Mouse (Mus musculus): ENCODE data around the gene Cpsf4l. TPM values are rescaled to one million over a fixed set of nuclear protein-coding genes. Genes with fewer than 3 reads are reported as not detected.

The Cpsf4l gene
- polyA plus RNA-seq (2012), result not detected in 2 replicates

- no peaks in the 10 kb centered on the region for H3K9me3 ChIP-seq (ENCODE audit: control insufficient read depth, low read length)
- no peaks in the 10 kb centered on the region for H3K36me3 ChIP-seq (ENCODE audit: control insufficient read depth)
- TF ChIP-seq GATA1 (IDR thresholded peaks at IDR 0.05; ENCODE audit: low read length), result no peak
- no peak for TF ChIP-seq TAL1 (IDR thresholded peaks at IDR 0.05; ENCODE audit: low read length)
- H3K4me3 ChIP-seq (replicated peaks), result no peak within 1 kb of the TSS
- H3K4me1 ChIP-seq (ENCODE audit: control insufficient read depth), result no peaks in the 10 kb centered on the region; the same call in 1 of the 2 replicates
- peaks cover 22% of the 10 kb centered on the region for H3K27me3 ChIP-seq (ENCODE audit: control insufficient read depth)
These were observed at the start of gene Cpsf4l for GRCm38 (mm10) chr11:113709731-113710256. Gene Cpsf4l (minus strand): TSS chr11:113710017.

GRCm38 (mm10) chr11:113758851-113759250, 49.0 kb upstream of the Cpsf4l start:
- H3K36me3 ChIP-seq (ENCODE audit: control insufficient read depth), result no peaks in the 10 kb centered on the region
- TF ChIP-seq GATA1 (IDR thresholded peaks at IDR 0.05; ENCODE audit: low read length), result no peak
- no peak for TF ChIP-seq TAL1 (IDR thresholded peaks at IDR 0.05; ENCODE audit: low read length)

GRCm38 (mm10) chr11:113756578-113756977, 46.8 kb upstream of the Cpsf4l start:
- peaks cover 16% of the 10 kb centered on the region for H3K27me3 ChIP-seq (ENCODE audit: control insufficient read depth)
- H3K36me3 ChIP-seq (ENCODE audit: control insufficient read depth), result no peaks in the 10 kb centered on the region
- H3K9me3 ChIP-seq (ENCODE audit: control insufficient read depth, low read length), result no peaks in the 10 kb centered on the region
- peaks cover 23% of the 10 kb centered on the region for H3K4me1 ChIP-seq (ENCODE audit: control insufficient read depth)
- H3K4me3 ChIP-seq (replicated peaks), result no peak overlapping the region
- TF ChIP-seq TAL1 (IDR thresholded peaks at IDR 0.05; ENCODE audit: low read length) (no peak), GATA1 (IDR thresholded peaks at IDR 0.05; ENCODE audit: low read length) (no peak)

More at GRCm38 (mm10) chr11:113758851-113759250, 49.0 kb upstream of the Cpsf4l start:
- H3K4me1 ChIP-seq (ENCODE audit: control insufficient read depth), result peaks cover 20% of the 10 kb centered on the region
- no peak overlapping the region for H3K4me3 ChIP-seq (replicated peaks)
- H3K27me3 ChIP-seq (ENCODE audit: control insufficient read depth), result peaks cover 21% of the 10 kb centered on the region
- H3K9me3 ChIP-seq (ENCODE audit: control insufficient read depth, low read length), result no peaks in the 10 kb centered on the region

- H3K9me3 ChIP-seq (ENCODE audit: control insufficient read depth, low read length), result no peaks in the 10 kb centered on the region
- no peak overlapping the region for H3K4me3 ChIP-seq (replicated peaks)
- TF ChIP-seq GATA1 (IDR thresholded peaks at IDR 0.05; ENCODE audit: low read length), result no peak
- TF ChIP-seq TAL1 (IDR thresholded peaks at IDR 0.05; ENCODE audit: low read length), result no peak
- peaks cover 28% of the 10 kb centered on the region for H3K4me1 ChIP-seq (ENCODE audit: control insufficient read depth)
- peaks cover 11% of the 10 kb centered on the region for H3K27me3 ChIP-seq (ENCODE audit: control insufficient read depth)
- H3K36me3 ChIP-seq (ENCODE audit: control insufficient read depth), result no peaks in the 10 kb centered on the region
These were observed 46.1 kb upstream of the Cpsf4l start for GRCm38 (mm10) chr11:113755878-113756277.

- Histone ChIP-seq H3K4me3 (replicated peaks) (no peak overlapping the region), H3K9me3 (ENCODE audit: control insufficient read depth, low read length) (no peaks in the 10 kb centered on the region), H3K36me3 (ENCODE audit: control insufficient read depth) (no peaks in the 10 kb centered on the region), H3K27me3 (ENCODE audit: control insufficient read depth) (peaks cover 4% of the 10 kb centered on the region; the same call in 1 of the 2 replicates), H3K4me1 (ENCODE audit: control insufficient read depth) (peaks cover 34% of the 10 kb centered on the region)
- no peak for TF ChIP-seq GATA1 (IDR thresholded peaks at IDR 0.05; ENCODE audit: low read length)
- no peak for TF ChIP-seq TAL1 (IDR thresholded peaks at IDR 0.05; ENCODE audit: low read length)
These were observed 45.0 kb upstream of the Cpsf4l start for GRCm38 (mm10) chr11:113754845-113755244.

- Histone ChIP-seq H3K4me1 (ENCODE audit: control insufficient read depth) (peaks cover 49% of the 10 kb centered on the region), H3K4me3 (replicated peaks) (peak overlapping the region; percentile 90), H3K9me3 (ENCODE audit: control insufficient read depth, low read length) (no peaks in the 10 kb centered on the region), H3K27me3 (ENCODE audit: control insufficient read depth) (no peaks in the 10 kb centered on the region), H3K36me3 (ENCODE audit: control insufficient read depth) (peaks cover 12% of the 10 kb centered on the region)
- TF ChIP-seq GATA1 (IDR thresholded peaks at IDR 0.05; ENCODE audit: low read length) (no peak), TAL1 (IDR thresholded peaks at IDR 0.05; ENCODE audit: low read length) (no peak)
These were observed 43.0 kb upstream of the Cpsf4l start for GRCm38 (mm10) chr11:113752685-113753430.

GRCm38 (mm10) chr11:113752158-113752661, 42.4 kb upstream of the Cpsf4l start:
- H3K4me3 ChIP-seq (replicated peaks), result peak overlapping the region; percentile 90
- no peaks in the 10 kb centered on the region for H3K27me3 ChIP-seq (ENCODE audit: control insufficient read depth)
- H3K9me3 ChIP-seq (ENCODE audit: control insufficient read depth, low read length), result no peaks in the 10 kb centered on the region
- peaks cover 55% of the 10 kb centered on the region for H3K4me1 ChIP-seq (ENCODE audit: control insufficient read depth)
- no peak for TF ChIP-seq GATA1 (IDR thresholded peaks at IDR 0.05; ENCODE audit: low read length)
- no peak for TF ChIP-seq TAL1 (IDR thresholded peaks at IDR 0.05; ENCODE audit: low read length)
- H3K36me3 ChIP-seq (ENCODE audit: control insufficient read depth), result peaks cover 18% of the 10 kb centered on the region

- Histone ChIP-seq H3K4me3 (replicated peaks) (peak within 1 kb of the TSS; percentile 90), H3K36me3 (ENCODE audit: control insufficient read depth) (peaks cover 23% of the 10 kb centered on the region), H3K9me3 (ENCODE audit: control insufficient read depth, low read length) (no peaks in the 10 kb centered on the region), H3K4me1 (ENCODE audit: control insufficient read depth) (peaks cover 60% of the 10 kb centered on the region), H3K27me3 (ENCODE audit: control insufficient read depth) (no peaks in the 10 kb centered on the region)
- TF ChIP-seq GATA1 (IDR thresholded peaks at IDR 0.05; ENCODE audit: low read length), result no peak
- TF ChIP-seq TAL1 (IDR thresholded peaks at IDR 0.05; ENCODE audit: low read length), result no peak
These were observed 41.8 kb upstream of the Cpsf4l start, which contains the start of gene Cdc42ep4 for GRCm38 (mm10) chr11:113751484-113752084. Gene Cdc42ep4 (minus strand): TSS chr11:113751881.

Measured in erythroblast, embryonic 14.5 days (primary cell).